15 mouse cellular contexts compared by ENCODE assay signal in genomic region chr6:47333016-47333415, GRCm38 (mm10).
A peak's percentile ranks its signal among the peaks of the same experiment; 100 is the strongest.
DNase-seq lines count a peak whose midpoint lies in the region; ATAC-seq and TF ChIP-seq lines count a peak whose summit lies in the region.
"Had no signal": no experiment of that assay in that cellular context is flagged by ENCODE, and none has a peak within 500 bp of the region (broad histone marks: within the 10 kb centered on the region; RNA-seq: fewer than 3 reads in every experiment).

No protein-coding gene starts in this region.

- H3K4me3 ChIP-seq in forebrain, postnatal 0 days (ENCODE audit: low read depth, low read length): no peak overlapping the region
- no peak overlapping the region for H3K4me3 ChIP-seq in forebrain, embryonic 13.5 days
- H3K4me3 ChIP-seq in C2C12 (ENCODE audit: insufficient read depth, poor library complexity, severe bottlenecking): no peak overlapping the region
- H3K4me3 ChIP-seq: hindbrain, embryonic 13.5 days; limb, embryonic 13.5 days had no signal

- no peak overlapping the region for H3K27ac ChIP-seq in forebrain, postnatal 0 days (ENCODE audit: low read depth, low read length)
- H3K27ac ChIP-seq in forebrain, embryonic 13.5 days: no peak overlapping the region
- H3K27ac ChIP-seq: hindbrain, embryonic 13.5 days; limb, embryonic 13.5 days had no signal

- no peaks in the 10 kb centered on the region for H3K36me3 ChIP-seq in forebrain, postnatal 0 days (ENCODE audit: insufficient read depth)
- H3K36me3 ChIP-seq in forebrain, embryonic 13.5 days (ENCODE audit: poor library complexity, severe bottlenecking): no peaks in the 10 kb centered on the region
- no peaks in the 10 kb centered on the region for H3K36me3 ChIP-seq in C2C12 (ENCODE audit: control insufficient read depth, insufficient read depth)
- H3K36me3 ChIP-seq: hindbrain, embryonic 13.5 days; limb, embryonic 13.5 days had no signal

- H3K4me1 ChIP-seq in forebrain, postnatal 0 days (ENCODE audit: insufficient read depth): no peaks in the 10 kb centered on the region
- H3K4me1 ChIP-seq in forebrain, embryonic 13.5 days: 0 out of 2 replicates have a peak, but pooled peaks cover 4% of the 10 kb centered on the region
- H3K4me1 ChIP-seq: hindbrain, embryonic 13.5 days; limb, embryonic 13.5 days had no signal

- H3K9me3 ChIP-seq in forebrain, postnatal 0 days (ENCODE audit: low read length): no peaks in the 10 kb centered on the region
- H3K9me3 ChIP-seq in forebrain, embryonic 13.5 days (replicated peaks): no peaks in the 10 kb centered on the region
- H3K9me3 ChIP-seq: hindbrain, embryonic 13.5 days; limb, embryonic 13.5 days had no signal

- TF ChIP-seq CTCF in forebrain, postnatal 0 days (IDR thresholded peaks at IDR 0.05; ENCODE audit: low read depth): no peak; the same call in 1 of the 2 replicates
- TF ChIP-seq CTCF in C2C12 (IDR thresholded peaks at IDR 0.05; ENCODE audit: control insufficient read depth, insufficient read depth, insufficient read length): no peak

- no peaks in the 10 kb centered on the region for H3K79me2 ChIP-seq in C2C12 (ENCODE audit: control insufficient read depth, insufficient read depth)

- H3K4me2 ChIP-seq in forebrain, postnatal 0 days (ENCODE audit: low read depth): no peak overlapping the region
- H3K4me2 ChIP-seq in forebrain, embryonic 13.5 days: no peak overlapping the region
- H3K4me2 ChIP-seq: hindbrain, embryonic 13.5 days; limb, embryonic 13.5 days had no signal

- no peaks in the 10 kb centered on the region for H3K27me3 ChIP-seq in forebrain, postnatal 0 days (ENCODE audit: insufficient read depth, low read length)
- no peaks in the 10 kb centered on the region for H3K27me3 ChIP-seq in forebrain, embryonic 13.5 days
- no peaks in the 10 kb centered on the region for H3K27me3 ChIP-seq in C2C12 (ENCODE audit: control insufficient read depth, insufficient read depth, insufficient read length)
- H3K27me3 ChIP-seq: hindbrain, embryonic 13.5 days; limb, embryonic 13.5 days had no signal

- DNase-seq in forebrain, postnatal 0 days: no peak
- peak; percentile 29 for DNase-seq in layer of hippocampus, adult 11-12 months (ENCODE audit: low spot score)
- DNase-seq in layer of hippocampus, postnatal 14 days (ENCODE audit: low spot score in 2 of 2): no peak
- peak; percentile 16 to 39 for DNase-seq in cerebellum, postnatal 25 days
- no peak for DNase-seq in spleen, postnatal 4 days (ENCODE audit: low spot score in 2 of 2)
- DNase-seq: embryo, embryonic 11 days; kidney, postnatal 4 days; lung, postnatal 4 days; right cerebral cortex, postnatal 25 days; thymus, adult 18-20 months had no signal

- peak overlapping the region; percentile 24 for H3ac ChIP-seq in C2C12 (ENCODE audit: control insufficient read depth, insufficient read length, low read depth)

- H3K79me3 ChIP-seq in C2C12 (ENCODE audit: low read depth): no peaks in the 10 kb centered on the region

- no peak overlapping the region for H3K9ac ChIP-seq in forebrain, postnatal 0 days
- H3K9ac ChIP-seq in forebrain, embryonic 13.5 days: no peak overlapping the region
- H3K9ac ChIP-seq: hindbrain, embryonic 13.5 days; limb, embryonic 13.5 days had no signal

- WGBS in forebrain, postnatal 0 days: 27% methylated on average over 4 of the region's 4 CpGs
- WGBS in forebrain, embryonic 13.5 days: 44% methylated on average over 4 of the region's 4 CpGs

- ATAC-seq in forebrain, postnatal 0 days: peak; percentile 32; the same call in 1 of the 2 replicates
- ATAC-seq in forebrain, embryonic 13.5 days: no peak
- ATAC-seq: forebrain, embryonic 16.5 days had no signal

TF ChIP-seq in C2C12, 6 proteins besides CTCF, POLR2A, EP300 and RAD21:
- no peak for TF ChIP-seq CEBPB (IDR thresholded peaks at IDR 0.05; ENCODE audit: low read depth)
- no peak for TF ChIP-seq MAX (IDR thresholded peaks at IDR 0.05)
- TF ChIP-seq FOSL1 (IDR thresholded peaks at IDR 0.05; ENCODE audit: insufficient read depth, low read length, poor library complexity, severe bottlenecking): no peak
- no peak for TF ChIP-seq MYOD1 (IDR thresholded peaks at IDR 0.05; ENCODE audit: control insufficient read depth, insufficient read length, low read depth)

Comparison
In these comparisons a context has a peak if more than half of its experiments do, and no peak if none do; other contexts are left out.
1. DNase-seq: peak in layer of hippocampus, adult 11-12 months (single experiment) and cerebellum, postnatal 25 days (2 of 2); none in forebrain, postnatal 0 days (single experiment), layer of hippocampus, postnatal 14 days (0 of 2) and spleen, postnatal 4 days (0 of 2).